Mouse (Mus musculus) G1E-ER4 (cell line): ENCODE results near the gene Rptor. TPM values are rescaled to one million over a fixed set of nuclear protein-coding genes. Genes with fewer than 3 reads are reported as not detected.

Experiments used
- GATA1 ChIP-seq: IDR thresholded peaks from one replicate; pipeline ENCODE4 v1.8.0; 2012; ENCODE audit warnings: low read length, inconsistent platforms
- polyA plus RNA-seq: library from polyadenylated mRNA; stranded (reverse); fragments of >175 nt; gene quantifications from 2 replicates; pipeline ENCODE4 v1.2.3, GENCODE M21; 2012

Rptor gene
- polyA plus RNA-seq, 1 experiment = 69.4 TPM

DNA sequence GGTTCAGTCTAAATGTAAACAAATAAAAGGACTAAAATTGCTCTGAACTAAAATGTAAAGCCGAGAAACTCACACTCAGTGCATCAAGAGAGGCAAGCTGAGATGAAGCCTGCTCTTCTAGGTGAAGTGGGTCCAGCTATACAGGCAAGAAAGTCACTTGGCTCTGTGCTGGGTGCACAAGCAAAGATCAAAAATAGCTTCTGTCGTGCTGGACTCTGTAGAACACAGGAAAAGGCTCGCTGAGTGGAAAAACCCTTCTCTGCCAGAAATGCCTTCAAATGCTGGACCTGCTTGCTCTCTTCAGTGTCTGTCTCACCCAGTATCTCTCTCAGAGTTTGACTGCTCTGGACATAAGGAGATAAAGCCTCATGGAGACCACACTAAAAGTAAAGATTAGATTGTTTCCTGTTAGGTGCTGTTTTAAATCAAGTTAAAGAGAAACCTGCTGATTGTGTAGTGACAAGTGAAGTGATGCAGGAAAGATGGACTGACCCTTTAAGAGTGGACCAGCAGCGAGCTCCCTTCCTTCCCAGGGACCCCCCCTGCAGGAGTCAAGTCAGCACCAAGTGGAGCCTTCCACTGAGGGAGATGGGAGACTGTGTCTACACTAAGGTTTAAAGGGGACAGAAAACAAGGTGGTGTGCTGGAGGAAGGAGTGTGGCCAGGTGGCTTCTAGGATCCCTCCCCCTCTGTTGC lies 130.4 kb downstream of the Rptor start:
- TF ChIP-seq GATA1 = no peak

DNA sequence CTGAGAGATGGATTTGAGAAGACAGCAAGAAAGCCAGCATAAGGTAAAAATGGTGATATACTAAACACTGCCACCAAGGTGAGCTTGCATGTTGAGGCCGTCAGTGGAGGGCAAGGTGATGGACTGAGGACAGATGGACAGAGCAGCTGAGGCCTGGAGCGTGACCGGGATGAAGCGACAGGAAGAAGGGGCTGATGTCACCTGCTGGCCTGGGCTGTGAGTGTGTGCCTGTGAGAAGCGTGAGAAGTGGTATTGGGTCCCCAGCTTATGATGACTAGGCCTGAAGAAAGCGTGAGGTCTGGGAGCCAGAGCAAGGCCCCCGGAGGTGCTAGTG lies 130.9 kb downstream of the Rptor start:
- no peak for TF ChIP-seq GATA1

GRCm38 (mm10) chr11:119735152-119735551 lies 132.4 kb downstream of the Rptor start:
- no peak for TF ChIP-seq GATA1

DNA sequence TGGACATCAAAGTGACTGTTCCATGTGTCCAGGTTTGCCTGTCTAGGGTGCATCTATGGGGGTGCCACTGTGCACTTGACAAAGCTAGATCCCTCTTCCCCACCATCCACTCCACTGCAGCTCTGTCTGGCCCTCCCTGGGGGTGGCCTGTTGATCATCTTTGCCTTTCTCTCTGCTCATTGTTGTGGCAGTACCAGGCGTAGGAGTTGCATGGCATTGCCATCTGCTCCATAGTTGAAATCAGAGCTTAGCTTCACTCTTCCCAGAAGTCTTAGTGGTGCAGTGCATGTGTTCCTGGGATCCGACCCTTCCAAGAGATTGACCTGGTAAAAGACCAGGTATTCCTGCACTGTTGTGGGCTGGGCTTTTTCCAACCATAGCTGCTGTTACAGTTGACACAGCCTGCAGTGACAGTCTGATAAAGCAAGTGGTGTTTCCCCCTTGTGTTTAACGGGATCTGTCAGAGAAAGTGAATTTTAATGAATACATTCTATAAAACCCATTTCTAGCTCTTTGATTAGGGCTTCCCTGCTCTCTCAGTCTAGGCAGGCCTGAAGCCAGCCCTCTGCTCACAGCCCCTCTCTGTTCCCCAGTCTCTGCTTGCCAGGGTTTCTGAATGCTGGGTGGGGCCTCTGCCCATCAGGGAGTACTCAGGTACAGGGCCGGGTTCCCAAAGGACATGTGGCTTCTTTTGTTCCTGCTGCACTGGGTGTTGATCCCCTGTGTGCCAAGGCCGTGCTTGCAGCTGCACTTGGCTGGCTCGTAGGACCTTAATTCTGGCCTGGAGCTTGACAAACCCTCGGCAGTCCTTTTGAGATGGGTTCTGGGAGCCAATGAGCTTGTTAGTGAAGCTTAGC lies 136.5 kb downstream of the Rptor start:
- no peak for TF ChIP-seq GATA1

- no peak for TF ChIP-seq GATA1
Observed at GRCm38 (mm10) chr11:119741401-119741800, 138.7 kb downstream of the Rptor start.

- no peak for TF ChIP-seq GATA1
Observed at GRCm38 (mm10) chr11:119744436-119744835, 141.7 kb downstream of the Rptor start.

DNA sequence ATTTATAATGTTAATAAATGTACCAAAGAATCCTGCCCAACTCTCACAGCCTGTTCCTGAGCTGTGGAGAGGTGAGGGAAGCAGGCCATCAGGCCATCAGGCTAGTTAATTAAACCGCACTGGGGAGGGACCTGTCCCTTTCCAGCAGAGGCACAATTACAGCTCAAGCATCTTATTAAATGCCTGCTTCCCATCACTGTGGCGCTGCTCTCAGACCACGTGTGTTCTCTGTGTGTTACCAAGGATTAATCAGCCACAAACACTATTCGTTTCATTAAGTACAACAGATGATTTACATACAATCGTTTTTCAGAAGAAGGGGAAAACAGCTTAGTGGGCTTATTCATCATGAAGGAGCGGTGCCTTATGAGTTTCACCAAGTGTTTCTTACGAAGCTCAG lies 142.6 kb downstream of the Rptor start:
- TF ChIP-seq GATA1 = no peak

- TF ChIP-seq GATA1 = no peak
Observed at GRCm38 (mm10) chr11:119754459-119754858, 151.8 kb downstream of the Rptor start.

- TF ChIP-seq GATA1 = no peak
Observed at GRCm38 (mm10) chr11:119758214-119758613, 155.5 kb downstream of the Rptor start.

GRCm38 (mm10) chr11:119758705-119759327 lies 156.1 kb downstream of the Rptor start:
- no peak for TF ChIP-seq GATA1

GRCm38 (mm10) chr11:119762911-119763310 lies 160.2 kb downstream of the Rptor start:
- no peak for TF ChIP-seq GATA1

- no peak for TF ChIP-seq GATA1
Observed at GRCm38 (mm10) chr11:119766023-119766422, 163.3 kb downstream of the Rptor start.

DNA sequence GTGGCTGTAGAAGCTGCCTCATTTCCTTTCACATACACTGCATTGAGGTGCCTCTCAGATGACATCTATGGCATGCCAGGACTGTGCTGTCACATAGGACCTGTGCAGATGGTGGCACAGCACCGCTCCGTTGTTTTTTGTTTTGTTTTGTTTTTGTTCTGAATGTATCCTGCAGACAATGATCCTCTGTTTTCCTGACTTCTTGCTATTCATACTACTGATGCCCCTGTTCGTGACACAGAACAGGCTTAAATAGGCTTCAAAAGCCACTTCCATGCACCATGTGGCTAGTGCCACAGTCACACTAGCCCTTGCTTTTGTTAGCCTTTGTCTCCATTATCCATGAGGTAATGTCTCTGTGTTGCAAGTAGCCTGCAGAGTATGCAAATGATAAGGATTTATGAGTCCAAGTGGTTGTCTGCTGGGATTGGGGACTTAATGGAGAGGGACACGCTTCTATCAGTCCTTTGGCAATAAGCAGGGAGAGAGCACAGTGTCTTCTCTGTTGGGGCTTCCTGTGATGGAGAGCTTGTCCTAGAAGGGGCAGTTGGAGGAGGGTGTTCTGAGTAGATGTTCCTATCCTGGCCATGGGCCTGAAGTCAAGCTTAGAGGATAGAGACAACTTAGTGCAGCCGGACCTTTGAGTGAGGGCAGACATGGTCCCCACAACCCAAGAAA lies 164.2 kb downstream of the Rptor start:
- no peak for TF ChIP-seq GATA1

DNA sequence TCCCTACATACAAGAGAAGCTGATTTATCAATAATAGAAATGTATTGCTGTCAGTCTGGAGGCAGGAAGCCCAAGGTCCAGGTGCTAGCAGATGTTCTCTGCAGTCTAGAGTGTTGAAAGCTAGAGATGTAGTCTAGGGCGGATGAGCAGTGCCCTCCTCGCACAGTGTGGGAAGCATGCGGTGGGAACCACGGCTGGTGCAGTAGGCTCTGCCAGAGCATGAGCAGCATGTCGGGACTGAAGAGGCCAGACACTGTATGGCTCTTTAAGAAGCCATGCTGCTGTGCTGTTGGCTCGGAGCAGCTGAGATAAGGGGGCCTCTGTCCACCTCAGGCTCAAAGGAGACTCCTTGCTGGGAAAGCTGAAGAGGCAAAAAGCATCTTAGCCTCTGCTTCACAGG lies 164.8 kb downstream of the Rptor start:
- no peak for TF ChIP-seq GATA1

GRCm38 (mm10) chr11:119768511-119768910 lies 165.8 kb downstream of the Rptor start:
- TF ChIP-seq GATA1 = no peak

GRCm38 (mm10) chr11:119769666-119770065 lies 167.0 kb downstream of the Rptor start:
- TF ChIP-seq GATA1 = no peak
